Mouse (Mus musculus): ENCODE measurements around the gene Lrmda. TPM values are rescaled to one million over a fixed set of nuclear protein-coding genes. Genes with fewer than 3 reads are reported as not detected.

Lrmda gene
- polyA plus RNA-seq, 1 experiment from 2014 or later = 0.57 TPM

DNA sequence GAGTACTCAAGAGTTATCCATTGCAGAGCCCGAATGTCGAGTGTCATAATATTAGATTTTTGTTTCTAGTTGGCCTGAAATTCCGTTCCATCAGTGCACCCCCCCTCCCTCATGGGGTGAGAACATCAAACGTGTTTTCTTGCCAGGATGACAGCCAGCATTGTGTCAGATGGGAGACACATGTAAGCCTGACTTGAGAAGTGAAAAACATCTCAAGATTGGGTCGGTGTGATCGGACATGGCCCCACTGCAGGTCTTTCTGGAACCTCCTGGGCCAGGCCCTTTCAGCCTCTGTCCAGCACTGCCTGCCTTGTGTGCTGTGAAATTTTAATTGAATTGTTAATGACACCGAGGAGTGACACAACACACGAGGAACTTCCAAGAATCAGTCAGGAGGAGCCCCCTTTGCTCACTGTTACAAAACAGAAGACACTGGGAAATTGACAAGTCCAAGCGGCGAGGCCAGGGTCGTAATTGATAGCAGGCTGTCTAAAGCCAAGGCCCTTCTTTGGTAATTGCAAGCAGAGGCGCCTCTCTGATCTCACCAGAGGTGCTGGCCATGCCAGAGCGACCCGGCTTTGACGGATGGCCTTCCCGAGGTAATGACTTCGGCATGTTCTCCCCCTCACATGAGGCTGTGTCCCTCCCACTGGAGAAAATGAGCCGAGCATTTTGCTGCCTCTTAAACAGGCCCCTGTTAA is 95.3 kb downstream of the Lrmda start:
- no peak for ATAC-seq (ENCODE audit: insufficient read depth, low FRiP score, low read depth)

DNA sequence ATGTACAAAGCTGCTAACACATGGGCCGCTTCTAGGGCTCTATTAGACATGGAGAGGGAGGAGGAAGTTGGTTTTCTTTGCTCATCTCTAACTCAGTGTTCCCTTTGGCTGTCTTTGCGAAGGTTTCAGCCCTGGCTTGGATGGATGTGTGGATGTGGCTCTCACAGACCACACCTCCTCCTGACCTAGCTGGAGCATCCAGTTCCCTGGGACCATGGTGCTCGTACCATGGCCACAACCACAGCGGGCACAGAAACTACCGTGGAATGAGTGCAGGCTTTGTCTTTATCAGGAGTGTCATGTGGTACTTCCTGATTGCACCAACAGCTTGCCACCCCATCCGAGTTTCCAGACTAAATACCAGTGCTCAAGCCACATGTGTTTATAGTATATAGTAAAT is 98.6 kb downstream of the Lrmda start:
- no peaks in the 10 kb centered on the region for H3K27me3 ChIP-seq (replicated peaks)
- H3K4me1 ChIP-seq = 0 out of 2 replicates have a peak, but pooled peaks cover 3% of the 10 kb centered on the region
- no peak for ATAC-seq (ENCODE audit: insufficient read depth, low FRiP score, low read depth)
- H3K9ac ChIP-seq = no peak overlapping the region
- 60% methylated on average over 6 of the region's 6 CpGs for WGBS
- no peak overlapping the region for H3K4me2 ChIP-seq
- no peak overlapping the region for H3K27ac ChIP-seq
- no peaks in the 10 kb centered on the region for H3K36me3 ChIP-seq
- H3K9me3 ChIP-seq = no peaks in the 10 kb centered on the region
- H3K4me3 ChIP-seq (replicated peaks) = no peak overlapping the region

More for the DNA sequence above, 95.3 kb downstream of the Lrmda start:
- H3K27me3 ChIP-seq (replicated peaks) = no peaks in the 10 kb centered on the region
- no peak overlapping the region for H3K9ac ChIP-seq
- H3K4me1 ChIP-seq = 0 out of 2 replicates have a peak, but pooled peaks cover 3% of the 10 kb centered on the region
- no peak overlapping the region for H3K4me2 ChIP-seq
- H3K36me3 ChIP-seq = no peaks in the 10 kb centered on the region
- no peaks in the 10 kb centered on the region for H3K9me3 ChIP-seq
- no peak overlapping the region for H3K27ac ChIP-seq
- no peak overlapping the region for H3K4me3 ChIP-seq (replicated peaks)
- WGBS = 41% methylated on average over 18 of the region's 18 CpGs

DNA sequence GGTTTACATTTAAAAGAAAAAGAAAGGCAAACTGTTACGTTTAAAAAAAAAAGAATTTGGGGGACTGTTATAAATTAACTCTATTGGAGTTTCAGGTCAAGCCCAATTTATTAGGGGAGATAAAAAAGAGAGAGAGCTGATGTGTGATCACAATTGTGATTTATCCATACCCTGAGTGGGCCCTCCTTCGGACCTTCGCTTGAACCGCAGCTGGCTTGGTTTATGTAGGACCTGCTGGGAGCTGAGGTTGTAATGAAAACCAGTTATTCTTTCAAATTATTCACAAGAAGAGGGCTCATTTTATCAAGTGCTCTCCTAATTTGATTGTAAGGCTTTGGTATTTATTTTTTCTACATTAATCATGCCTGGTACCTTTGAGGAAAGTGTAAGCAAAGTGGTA is 99.0 kb downstream of the Lrmda start:
- 54% methylated on average over 4 of the region's 4 CpGs for WGBS
- no peak for ATAC-seq (ENCODE audit: insufficient read depth, low FRiP score, low read depth)
- H3K4me1 ChIP-seq = 0 out of 2 replicates have a peak, but pooled peaks cover 3% of the 10 kb centered on the region

DNA sequence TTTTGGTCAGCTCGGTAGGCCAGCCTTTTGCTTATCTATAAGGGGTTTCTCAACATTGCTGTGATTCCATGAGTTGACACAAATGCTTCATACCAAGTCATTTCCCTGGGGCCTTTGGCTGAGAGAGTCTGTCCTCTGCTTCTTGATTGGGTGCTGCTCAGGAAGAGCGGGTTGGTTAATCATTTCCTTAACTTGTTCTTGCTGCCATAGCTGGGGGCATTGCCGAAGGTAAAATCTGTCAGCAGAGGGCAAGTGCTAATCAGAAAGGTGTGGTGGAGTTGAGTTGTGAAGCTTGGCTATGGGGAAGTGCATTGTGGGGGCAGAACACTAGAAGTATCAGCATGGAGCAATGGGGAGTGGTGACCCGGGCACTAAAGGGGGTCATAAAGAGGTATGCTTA is 106.8 kb downstream of the Lrmda start:
- Histone ChIP-seq H3K9ac (no peak overlapping the region), H3K27ac (no peak overlapping the region; the same call in 1 of the 2 replicates), H3K4me1 (no peaks in the 10 kb centered on the region), H3K9me3 (no peaks in the 10 kb centered on the region), H3K4me2 (no peak overlapping the region), H3K36me3 (no peaks in the 10 kb centered on the region), H3K27me3 (replicated peaks) (no peaks in the 10 kb centered on the region), H3K4me3 (replicated peaks) (no peak overlapping the region)
- 59% methylated on average over 4 of the region's 4 CpGs for WGBS
- peak; percentile 86 for ATAC-seq (ENCODE audit: insufficient read depth, low FRiP score, low read depth)

More for the DNA sequence above, 99.0 kb downstream of the Lrmda start:
- no peak overlapping the region for H3K9ac ChIP-seq
- H3K27ac ChIP-seq = no peak overlapping the region
- H3K27me3 ChIP-seq (replicated peaks) = no peaks in the 10 kb centered on the region
- no peak overlapping the region for H3K4me3 ChIP-seq (replicated peaks)
- no peak overlapping the region for H3K4me2 ChIP-seq
- H3K9me3 ChIP-seq = no peaks in the 10 kb centered on the region
- no peaks in the 10 kb centered on the region for H3K36me3 ChIP-seq

DNA sequence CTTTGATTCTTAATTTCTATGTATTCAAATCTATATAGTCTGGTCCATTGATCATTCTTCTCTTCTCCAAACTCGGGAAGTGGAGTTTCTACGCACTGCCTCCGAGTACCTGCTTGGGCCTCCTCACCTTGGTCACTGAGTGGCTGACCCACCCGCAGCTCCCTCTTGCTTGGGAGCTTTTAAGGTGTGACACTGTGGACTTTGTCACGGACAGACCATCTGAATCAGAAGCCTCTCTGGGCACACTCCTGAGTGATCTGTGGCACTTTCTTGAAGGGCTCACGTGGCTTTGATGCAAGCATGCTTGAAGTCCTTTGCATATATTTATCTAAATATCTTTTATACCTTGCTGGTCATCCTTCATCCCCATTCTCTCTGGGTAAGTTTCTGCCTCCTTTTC is 107.3 kb downstream of the Lrmda start:
- no peak overlapping the region for H3K4me2 ChIP-seq
- H3K9me3 ChIP-seq = no peaks in the 10 kb centered on the region
- ATAC-seq (ENCODE audit: insufficient read depth, low FRiP score, low read depth) = no peak
- no peak overlapping the region for H3K9ac ChIP-seq
- H3K4me1 ChIP-seq = no peaks in the 10 kb centered on the region
- no peak overlapping the region for H3K4me3 ChIP-seq (replicated peaks)
- H3K27ac ChIP-seq = no peak overlapping the region; the same call in 1 of the 2 replicates
- WGBS = 80% methylated on average over 6 of the region's 6 CpGs
- no peaks in the 10 kb centered on the region for H3K27me3 ChIP-seq (replicated peaks)
- no peaks in the 10 kb centered on the region for H3K36me3 ChIP-seq

DNA sequence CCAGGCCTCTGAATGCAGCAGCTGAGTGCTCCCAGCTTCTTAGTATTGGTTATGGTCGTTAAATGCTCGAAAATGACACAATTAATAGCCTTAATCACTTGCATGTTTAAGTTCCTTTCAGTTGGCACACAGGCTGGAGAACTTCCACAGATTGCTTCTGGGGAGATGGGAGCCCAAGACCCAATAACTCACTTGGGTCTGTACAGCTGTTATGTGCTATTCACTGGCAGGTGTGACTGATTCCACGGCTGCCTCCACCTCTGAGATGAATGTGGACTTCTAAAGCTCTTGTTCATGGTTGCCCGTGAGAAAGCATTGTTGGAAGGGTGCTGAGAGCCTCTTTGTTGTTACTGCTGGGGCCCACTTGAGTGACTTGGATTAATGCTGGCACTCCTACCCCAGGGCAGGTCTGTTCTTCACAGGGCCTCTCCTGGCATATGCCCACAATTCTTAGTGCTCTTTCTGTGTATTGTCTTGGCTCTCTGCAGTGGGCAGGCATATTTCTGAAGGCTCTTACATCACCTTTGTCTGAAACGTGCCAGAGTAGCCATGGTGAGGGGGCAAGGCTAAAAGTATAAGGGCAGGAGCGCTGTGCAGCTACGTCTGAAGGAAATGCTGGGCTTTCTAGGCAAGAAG is 111.6 kb downstream of the Lrmda start:
- ATAC-seq (ENCODE audit: insufficient read depth, low FRiP score, low read depth) = no peak
- Histone ChIP-seq H3K27ac (no peak overlapping the region), H3K9ac (no peak overlapping the region), H3K27me3 (replicated peaks) (no peaks in the 10 kb centered on the region), H3K9me3 (no peaks in the 10 kb centered on the region), H3K4me3 (replicated peaks) (no peak overlapping the region), H3K36me3 (no peaks in the 10 kb centered on the region), H3K4me2 (no peak overlapping the region), H3K4me1 (no peaks in the 10 kb centered on the region)
- 64% methylated on average over 7 of the region's 7 CpGs for WGBS

DNA sequence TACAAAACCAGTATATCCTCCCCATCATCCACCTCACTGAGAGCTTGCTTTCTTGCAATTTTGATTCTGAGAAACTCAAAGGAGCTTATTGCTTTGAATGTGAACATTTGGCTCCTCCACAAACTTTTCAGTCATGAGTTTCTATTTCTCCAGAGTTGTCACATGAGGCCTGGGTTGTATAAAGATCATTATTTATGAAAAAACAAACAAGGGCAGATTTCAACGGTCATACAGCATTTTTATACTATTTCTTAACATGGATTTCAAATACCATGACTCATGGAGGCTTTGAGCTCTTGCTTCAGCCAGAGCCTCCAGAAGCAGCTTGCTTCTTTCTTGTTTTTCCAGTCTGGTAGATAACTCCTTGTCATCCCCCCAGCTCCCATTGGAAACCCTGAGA is 119.8 kb downstream of the Lrmda start:
- ATAC-seq (ENCODE audit: insufficient read depth, low FRiP score, low read depth) = no peak
- H3K27ac ChIP-seq = no peak overlapping the region
- H3K27me3 ChIP-seq (replicated peaks) = no peaks in the 10 kb centered on the region
- no peak overlapping the region for H3K4me3 ChIP-seq (replicated peaks)
- no peaks in the 10 kb centered on the region for H3K36me3 ChIP-seq
- WGBS = 52% methylated on average over 1 of the region's 1 CpGs
- H3K4me1 ChIP-seq = no peaks in the 10 kb centered on the region
- no peak overlapping the region for H3K4me2 ChIP-seq
- no peak overlapping the region for H3K9ac ChIP-seq
- H3K9me3 ChIP-seq = no peaks in the 10 kb centered on the region

DNA sequence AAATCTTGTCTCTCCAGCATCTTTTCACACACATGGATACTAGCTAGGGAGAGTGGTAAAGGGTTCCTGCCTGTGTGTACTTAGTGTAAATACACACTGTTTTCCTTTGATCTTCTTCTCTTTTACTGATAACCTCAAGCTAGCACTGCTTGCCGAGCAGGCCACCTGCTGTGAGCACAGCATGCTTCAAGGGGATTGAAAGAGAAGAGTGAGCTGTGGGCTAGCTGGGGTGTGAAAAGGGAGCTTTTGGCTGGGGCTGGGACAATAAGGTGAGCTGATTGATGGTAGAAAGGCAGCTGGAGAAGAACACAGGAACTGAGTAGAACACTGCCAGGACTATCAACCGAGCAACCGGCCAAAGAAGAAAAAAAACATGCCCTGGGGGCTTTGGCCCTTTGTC is 124.5 kb downstream of the Lrmda start:
- H3K4me1 ChIP-seq = peaks cover 8% of the 10 kb centered on the region
- H3K9me3 ChIP-seq = no peaks in the 10 kb centered on the region
- no peak overlapping the region for H3K4me2 ChIP-seq
- 42% methylated on average over 3 of the region's 3 CpGs for WGBS
- ATAC-seq (ENCODE audit: insufficient read depth, low FRiP score, low read depth) = no peak
- H3K27me3 ChIP-seq (replicated peaks) = no peaks in the 10 kb centered on the region
- no peak overlapping the region for H3K4me3 ChIP-seq (replicated peaks)
- H3K36me3 ChIP-seq = no peaks in the 10 kb centered on the region
- no peak overlapping the region for H3K9ac ChIP-seq
- H3K27ac ChIP-seq = no peak overlapping the region

DNA sequence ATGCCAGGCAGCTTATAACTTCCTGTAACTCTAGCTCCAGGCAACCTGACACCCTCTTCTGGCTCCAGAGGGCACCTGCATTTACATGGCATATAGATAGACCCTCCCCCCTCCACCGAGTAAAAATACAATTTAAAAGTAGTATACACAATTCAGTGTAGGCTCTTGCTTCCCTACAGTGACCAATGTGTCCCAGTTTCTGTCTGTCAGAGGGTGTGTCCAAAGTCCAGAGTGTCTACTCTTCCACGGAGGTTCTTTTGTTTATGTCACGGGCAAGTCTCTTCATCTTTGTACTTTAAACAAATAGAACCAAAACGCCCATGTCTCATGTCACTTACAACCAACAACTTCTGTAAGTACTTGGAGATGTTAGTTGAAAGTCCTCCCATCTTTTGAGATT is 126.4 kb downstream of the Lrmda start:
- H3K27ac ChIP-seq = no peak overlapping the region
- no peak overlapping the region for H3K9ac ChIP-seq
- 30% methylated on average over 4 of the region's 4 CpGs for WGBS
- no peak for ATAC-seq (ENCODE audit: insufficient read depth, low FRiP score, low read depth)
- H3K9me3 ChIP-seq = no peaks in the 10 kb centered on the region
- H3K36me3 ChIP-seq = no peaks in the 10 kb centered on the region
- peaks cover 8% of the 10 kb centered on the region for H3K4me1 ChIP-seq
- H3K4me2 ChIP-seq = no peak overlapping the region
- H3K4me3 ChIP-seq (replicated peaks) = no peak overlapping the region
- no peaks in the 10 kb centered on the region for H3K27me3 ChIP-seq (replicated peaks)

DNA sequence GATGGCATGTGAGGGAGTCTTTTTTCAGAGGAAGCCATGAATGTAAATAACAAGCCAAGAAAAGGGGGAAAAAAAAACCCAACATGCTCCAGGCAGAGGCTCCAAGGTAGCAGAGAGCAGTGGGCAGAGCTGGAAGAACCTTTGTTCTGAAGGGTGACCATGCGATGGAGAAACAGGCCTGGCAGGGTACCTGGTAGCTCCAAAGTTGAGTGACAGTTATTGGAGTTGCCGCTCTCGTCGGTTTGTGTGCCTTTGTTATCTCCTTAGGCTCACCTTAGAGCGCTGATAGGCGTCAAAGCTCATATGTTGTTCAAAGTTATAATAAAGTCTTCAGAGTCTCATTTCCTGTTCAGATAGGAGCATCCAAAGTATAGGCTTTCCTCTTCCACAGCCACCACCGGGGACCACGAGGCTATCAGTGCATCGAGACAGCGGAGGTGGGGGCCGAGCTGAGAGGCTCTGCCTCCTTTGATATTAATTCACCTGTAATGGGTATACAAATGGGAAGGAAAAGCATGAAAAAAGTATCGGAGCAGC is 127.1 kb downstream of the Lrmda start:
- Histone ChIP-seq H3K4me2 (no peak overlapping the region), H3K4me3 (replicated peaks) (no peak overlapping the region), H3K36me3 (no peaks in the 10 kb centered on the region), H3K9ac (no peak overlapping the region), H3K27me3 (replicated peaks) (no peaks in the 10 kb centered on the region), H3K9me3 (no peaks in the 10 kb centered on the region), H3K27ac (no peak overlapping the region), H3K4me1 (peaks cover 8% of the 10 kb centered on the region)
- peak; percentile 73 for ATAC-seq (ENCODE audit: insufficient read depth, low FRiP score, low read depth)
- WGBS = 55% methylated on average over 12 of the region's 12 CpGs

DNA sequence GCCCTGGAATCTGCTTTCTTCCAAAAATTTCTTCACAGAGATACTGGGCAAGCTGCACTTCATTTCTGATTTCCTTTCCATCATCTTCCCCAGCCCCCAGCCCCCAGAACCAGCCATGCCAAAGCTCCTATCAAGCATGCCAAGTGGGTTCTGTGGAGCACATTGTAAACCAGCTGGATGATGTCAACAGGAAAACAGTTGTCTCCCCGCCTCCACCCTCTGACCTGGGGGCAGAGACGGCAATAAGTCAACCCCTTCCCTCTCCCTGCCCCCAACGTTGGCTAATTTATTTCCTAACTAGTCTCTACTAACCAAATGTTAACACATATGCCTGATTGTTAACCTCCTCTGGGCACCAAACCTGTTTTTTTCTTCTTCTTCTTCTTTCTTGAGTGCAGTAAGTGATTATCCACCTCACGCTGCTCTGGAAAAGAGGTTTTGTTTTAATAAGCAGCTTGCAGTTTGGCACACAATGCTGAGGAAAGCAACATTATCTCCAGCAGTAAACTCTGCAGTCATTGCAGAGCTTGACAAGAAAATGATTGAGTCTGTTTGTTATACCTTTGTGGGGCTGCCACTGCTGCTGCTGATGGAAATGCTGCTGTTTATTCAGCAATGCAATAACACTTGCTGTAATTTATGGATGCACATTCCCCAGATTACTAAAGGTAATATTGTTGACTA is 128.0 kb downstream of the Lrmda start:
- Histone ChIP-seq H3K36me3 (no peaks in the 10 kb centered on the region), H3K9me3 (no peaks in the 10 kb centered on the region), H3K9ac (no peak overlapping the region), H3K4me2 (no peak overlapping the region), H3K27ac (no peak overlapping the region), H3K27me3 (replicated peaks) (no peaks in the 10 kb centered on the region), H3K4me1 (peaks cover 8% of the 10 kb centered on the region), H3K4me3 (replicated peaks) (no peak overlapping the region)
- no peak for ATAC-seq (ENCODE audit: insufficient read depth, low FRiP score, low read depth)
- WGBS = 26% methylated on average over 4 of the region's 4 CpGs

DNA sequence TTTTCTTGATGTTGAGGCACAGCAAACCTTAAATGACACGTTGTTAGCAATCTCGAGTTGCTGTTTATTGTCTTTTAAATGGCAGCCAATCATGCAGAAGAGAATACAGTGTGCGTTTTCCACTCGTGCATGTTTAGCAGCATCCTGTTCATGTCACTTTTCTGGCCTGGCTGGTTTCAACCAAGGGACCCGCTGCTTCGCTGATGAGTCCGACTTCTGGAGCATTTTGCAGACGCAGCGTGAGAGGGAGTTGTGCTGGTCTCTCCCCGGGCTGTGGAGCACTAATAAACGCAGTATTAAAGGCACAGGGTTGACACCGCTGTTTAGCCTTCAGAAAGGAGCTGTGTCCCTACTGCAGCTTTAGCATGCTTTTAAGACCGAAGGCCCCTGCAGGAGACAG is 133.2 kb downstream of the Lrmda start:
- no peaks in the 10 kb centered on the region for H3K36me3 ChIP-seq
- WGBS = 40% methylated on average over 13 of the region's 13 CpGs
- no peak overlapping the region for H3K27ac ChIP-seq
- H3K4me3 ChIP-seq (replicated peaks) = no peak overlapping the region
- no peaks in the 10 kb centered on the region for H3K9me3 ChIP-seq
- H3K4me1 ChIP-seq = peaks cover 13% of the 10 kb centered on the region; the same call in 1 of the 2 replicates
- no peaks in the 10 kb centered on the region for H3K27me3 ChIP-seq (replicated peaks)
- no peak overlapping the region for H3K9ac ChIP-seq
- H3K4me2 ChIP-seq = no peak overlapping the region
- ATAC-seq (ENCODE audit: insufficient read depth, low FRiP score, low read depth) = no peak

Measured in stomach, embryonic 15.5 days (tissue).